Mouse (Mus musculus) cerebellum, adult 18-20 months (tissue): ENCODE results near the gene Hs2st1.

Source experiments
- DNase-seq, 2 experiments: peaks; one replicate each; pipeline ENCODE4 v3.0.0; 2021

The Hs2st1 gene

GRCm38 (mm10) chr3:144494838-144495237, 75.1 kb downstream of the Hs2st1 start:
- DNase-seq: no peak

- no peak for DNase-seq
Measured at GRCm38 (mm10) chr3:144488787-144489186, 81.2 kb downstream of the Hs2st1 start.

GRCm38 (mm10) chr3:144480595-144480994, 89.4 kb downstream of the Hs2st1 start:
- no peak for DNase-seq

GRCm38 (mm10) chr3:144478427-144478794, 91.6 kb downstream of the Hs2st1 start:
- DNase-seq: no peak

GRCm38 (mm10) chr3:144477707-144478426, 92.1 kb downstream of the Hs2st1 start:
- no peak for DNase-seq

GRCm38 (mm10) chr3:144475891-144476290, 94.1 kb downstream of the Hs2st1 start:
- DNase-seq: no peak

GRCm38 (mm10) chr3:144474726-144475125, 95.3 kb downstream of the Hs2st1 start:
- no peak for DNase-seq

GRCm38 (mm10) chr3:144471954-144472353, 98.0 kb downstream of the Hs2st1 start:
- no peak for DNase-seq

- DNase-seq: no peak
Measured at GRCm38 (mm10) chr3:144470901-144471300, 99.1 kb downstream of the Hs2st1 start.

- peak in 1 of 2 experiments; percentile 16 for DNase-seq
Measured at GRCm38 (mm10) chr3:144467521-144467920, 102.5 kb downstream of the Hs2st1 start.

GRCm38 (mm10) chr3:144466108-144466678, 103.8 kb downstream of the Hs2st1 start:
- no peak for DNase-seq

GRCm38 (mm10) chr3:144462679-144463078, 107.3 kb downstream of the Hs2st1 start:
- DNase-seq: no peak

GRCm38 (mm10) chr3:144460183-144460788, 109.7 kb downstream of the Hs2st1 start:
- DNase-seq: no peak

- DNase-seq: no peak
Measured at GRCm38 (mm10) chr3:144459285-144459697, 110.7 kb downstream of the Hs2st1 start.

GRCm38 (mm10) chr3:144453701-144454430, 116.1 kb downstream of the Hs2st1 start:
- DNase-seq: peak; percentile 52 to 57

- DNase-seq: no peak
Measured at GRCm38 (mm10) chr3:144448977-144449376, 121.0 kb downstream of the Hs2st1 start.

- no peak for DNase-seq
Measured at GRCm38 (mm10) chr3:144447917-144448316, 122.1 kb downstream of the Hs2st1 start.

GRCm38 (mm10) chr3:144446081-144446634, 123.8 kb downstream of the Hs2st1 start:
- DNase-seq: no peak

- no peak for DNase-seq
Measured at GRCm38 (mm10) chr3:144437871-144438398, 132.0 kb downstream of the Hs2st1 start.

- no peak for DNase-seq
Measured at GRCm38 (mm10) chr3:144436076-144436475, 133.9 kb downstream of the Hs2st1 start.

- DNase-seq: no peak
Measured at GRCm38 (mm10) chr3:144435281-144435680, 134.7 kb downstream of the Hs2st1 start.

- DNase-seq: no peak
Measured at GRCm38 (mm10) chr3:144434276-144434675, 135.7 kb downstream of the Hs2st1 start.

GRCm38 (mm10) chr3:144433039-144433438, 136.9 kb downstream of the Hs2st1 start:
- no peak for DNase-seq
